24 mouse cellular contexts compared by ENCODE assay signal in the genomic region with DNA sequence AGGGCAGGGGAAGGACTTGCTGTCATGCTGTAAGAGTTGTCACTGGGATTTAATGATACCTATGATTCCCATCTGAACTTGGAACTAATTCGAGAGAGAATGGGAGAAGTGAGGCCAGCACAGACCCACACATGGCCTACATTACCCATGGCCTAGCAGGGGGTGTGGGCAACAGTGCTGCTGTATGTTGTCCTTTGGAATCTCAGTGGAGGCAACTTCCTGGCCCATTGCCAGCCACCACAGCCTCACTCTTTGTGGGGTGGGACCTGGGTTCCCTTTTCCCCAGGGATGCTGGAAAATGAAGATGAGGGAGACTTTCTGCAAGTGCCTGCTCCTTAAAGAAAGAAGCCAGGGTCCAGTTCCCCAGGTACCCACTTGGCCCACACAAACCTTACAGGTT.
DNase-seq lines count a peak whose midpoint lies in the region; ATAC-seq and TF ChIP-seq lines count a peak whose summit lies in the region.
"Had no signal": no experiment of that assay in that cellular context is flagged by ENCODE, and none has a peak within 500 bp of the region (broad histone marks: within the 10 kb centered on the region; RNA-seq: fewer than 3 reads in every experiment).

No protein-coding gene starts in this region.

- H3K27ac ChIP-seq in embryonic facial prominence, embryonic 12.5 days, result 0 out of 2 replicates have a peak overlapping the region, but pooled peaks have one; percentile 17
- H3K27ac ChIP-seq in intestine, postnatal 0 days (ENCODE audit: low read depth, low read length), result no peak overlapping the region
- H3K27ac ChIP-seq: embryonic facial prominence, embryonic 15.5 days; heart, embryonic 15.5 days; hindbrain, embryonic 13.5 days had no signal

- no peaks in the 10 kb centered on the region for H3K36me3 ChIP-seq in embryonic facial prominence, embryonic 12.5 days
- H3K36me3 ChIP-seq in intestine, postnatal 0 days (ENCODE audit: control insufficient read depth, insufficient read depth), result no peaks in the 10 kb centered on the region
- H3K36me3 ChIP-seq: embryonic facial prominence, embryonic 15.5 days; heart, embryonic 15.5 days; hindbrain, embryonic 13.5 days had no signal

- H3K4me1 ChIP-seq in embryonic facial prominence, embryonic 12.5 days, result 0 out of 2 replicates have a peak, but pooled peaks cover 7% of the 10 kb centered on the region
- no peaks in the 10 kb centered on the region for H3K4me1 ChIP-seq in intestine, postnatal 0 days (replicated peaks; ENCODE audit: control insufficient read depth, insufficient read depth, low read length)
- H3K4me1 ChIP-seq: heart, embryonic 15.5 days; hindbrain, embryonic 13.5 days had no signal

- no peak for DNase-seq in frontal cortex, postnatal 14 days (ENCODE audit: low spot score in 2 of 2)
- DNase-seq in left cerebral cortex, adult 18-20 months (ENCODE audit: low spot score in 2 of 2), result peak; percentile 39 to 59
- DNase-seq in left cerebral cortex, adult 11 months (ENCODE audit: low spot score), result no peak
- peak; percentile 32 for DNase-seq in Muller cell, postnatal 12 days (ENCODE audit: inconsistent ontology term)
- DNase-seq: adrenal gland, postnatal 36 days; cerebellum, adult 11 months; gastrocnemius, postnatal 14 days; heart, adult 18-20 months; heart, postnatal 36 days; kidney, adult 18-20 months; lung, adult 18-20 months; lung, postnatal 10 days; thymus, postnatal 36 days had no signal

- H3K9me3 ChIP-seq in embryonic facial prominence, embryonic 12.5 days, result no peaks in the 10 kb centered on the region
- H3K9me3 ChIP-seq in intestine, postnatal 0 days (ENCODE audit: control insufficient read depth), result no peaks in the 10 kb centered on the region
- H3K9me3 ChIP-seq: embryonic facial prominence, embryonic 15.5 days; heart, embryonic 15.5 days; hindbrain, embryonic 13.5 days had no signal

- no peak overlapping the region for H3K9ac ChIP-seq in embryonic facial prominence, embryonic 12.5 days
- H3K9ac ChIP-seq in intestine, postnatal 0 days (ENCODE audit: low read depth, low read length), result no peak overlapping the region
- H3K9ac ChIP-seq: embryonic facial prominence, embryonic 15.5 days; forebrain, postnatal 0 days; heart, embryonic 15.5 days; hindbrain, embryonic 13.5 days had no signal

- H3K4me2 ChIP-seq in embryonic facial prominence, embryonic 12.5 days (replicated peaks), result no peak overlapping the region
- H3K4me2 ChIP-seq in intestine, postnatal 0 days (replicated peaks; ENCODE audit: low read depth), result no peak overlapping the region
- H3K4me2 ChIP-seq: embryonic facial prominence, embryonic 15.5 days; heart, embryonic 15.5 days; hindbrain, embryonic 13.5 days; midbrain, embryonic 11.5 days had no signal

- ATAC-seq in frontal cortex, adult (ENCODE audit: low TSS enrichment), result peak; percentile 41; the same call in 1 of the 2 replicates
- no peak for ATAC-seq in embryonic facial prominence, embryonic 12.5 days (ENCODE audit: insufficient number of reproducible peaks, insufficient read depth, low FRiP score, low TSS enrichment)
- no peak for ATAC-seq in erythroblast, adult 5-6 weeks (replicated peaks; ENCODE audit: low FRiP score, poor library complexity, severe bottlenecking)
- no peak for ATAC-seq in intestine, postnatal 0 days
- ATAC-seq: CD4-positive, CD25-positive, alpha-beta regulatory T cell, adult 4 months; Patski had no signal

- TF ChIP-seq CTCF in intestine, postnatal 0 days (IDR thresholded peaks at IDR 0.05; ENCODE audit: low read depth), result no peak

- no peak overlapping the region for H3K4me3 ChIP-seq in embryonic facial prominence, embryonic 12.5 days
- H3K4me3 ChIP-seq in intestine, postnatal 0 days (ENCODE audit: low read depth, low read length), result no peak overlapping the region
- H3K4me3 ChIP-seq: embryonic facial prominence, embryonic 15.5 days; heart, embryonic 15.5 days; hindbrain, embryonic 13.5 days had no signal

- WGBS in embryonic facial prominence, embryonic 12.5 days, result 19% methylated on average over 1 of the region's 1 CpGs
- WGBS in intestine, postnatal 0 days, result 71% methylated on average over 1 of the region's 1 CpGs

- H3K27me3 ChIP-seq in embryonic facial prominence, embryonic 12.5 days, result no peaks in the 10 kb centered on the region
- no peaks in the 10 kb centered on the region for H3K27me3 ChIP-seq in intestine, postnatal 0 days (replicated peaks; ENCODE audit: control insufficient read depth, insufficient read depth, low read length)
- H3K27me3 ChIP-seq: embryonic facial prominence, embryonic 15.5 days; heart, embryonic 15.5 days; hindbrain, embryonic 13.5 days; Patski had no signal

Comparison
In these comparisons a context has a peak if more than half of its experiments do, and no peak if none do; other contexts are left out.
1. DNase-seq: peak in left cerebral cortex, adult 18-20 months (2 of 2) and Muller cell, postnatal 12 days (single experiment); none in frontal cortex, postnatal 14 days (0 of 2) and left cerebral cortex, adult 11 months (single experiment).